Comparison of ENCODE assay signal across 9 mouse cellular contexts in the genomic region with DNA sequence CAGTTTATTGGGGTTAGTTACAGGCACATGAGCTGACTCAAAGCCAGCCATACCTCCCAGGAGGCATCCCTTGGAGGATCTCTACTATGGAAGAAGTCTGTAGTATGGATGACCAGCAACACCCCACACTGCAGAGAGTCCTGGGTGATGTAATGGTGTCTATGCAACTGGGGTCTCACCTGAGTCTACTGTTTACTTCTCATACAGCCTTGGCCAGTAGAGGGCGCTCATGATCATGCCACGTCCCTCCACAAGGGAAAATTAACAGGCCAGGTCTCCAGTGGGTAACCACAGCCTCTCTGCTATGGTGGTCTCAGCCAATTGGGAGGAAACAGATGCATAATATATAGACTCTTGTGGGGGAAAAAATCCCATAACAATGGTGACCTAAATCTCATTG.
DNase-seq lines count a peak whose midpoint lies in the region; TF ChIP-seq lines count a peak whose summit lies in the region.
"Had no signal": no experiment of that assay in that cellular context is flagged by ENCODE, and none has a peak within 500 bp of the region (broad histone marks: within the 10 kb centered on the region; RNA-seq: fewer than 3 reads in every experiment).

No protein-coding gene starts in this region.

- DNase-seq in cerebellum, adult 8-10 months, result peak; percentile 26
- DNase-seq in cerebellum, adult 11 months, result no peak
- peak; percentile 48 to 74 for DNase-seq in left cerebral cortex, adult 18-20 months (ENCODE audit: low spot score in 2 of 2)
- no peak for DNase-seq in left cerebral cortex, adult 11 months (ENCODE audit: low spot score)
- peak; percentile 58 for DNase-seq in brain, adult 2 months (ENCODE audit: low read depth, low spot score)
- DNase-seq in layer of hippocampus, adult 2 months (ENCODE audit: low spot score in 2 of 2), result peak; percentile 22 to 52
- DNase-seq in mesoderm, embryonic 11.5 days (ENCODE audit: low read depth, low spot score), result peak; percentile 30
- peak; percentile 85 for DNase-seq in thymus, postnatal 14 days

- H3K27ac ChIP-seq in layer of hippocampus, adult 2 months, result no peak overlapping the region
- H3K27ac ChIP-seq: lung, embryonic 15.5 days had no signal

- H3K4me3 ChIP-seq in layer of hippocampus, adult 2 months, result no peak overlapping the region
- H3K4me3 ChIP-seq: lung, embryonic 15.5 days had no signal

- TF ChIP-seq CTCF in layer of hippocampus, adult 2 months (conservative IDR thresholded peaks at IDR 0.05), result peak; percentile 89

Comparison
In these comparisons a context has a peak if more than half of its experiments do, and no peak if none do; other contexts are left out.
1. DNase-seq: peak in cerebellum, adult 8-10 months (single experiment), left cerebral cortex, adult 18-20 months (2 of 2), brain, adult 2 months (single experiment), layer of hippocampus, adult 2 months (2 of 2), mesoderm, embryonic 11.5 days (single experiment) and thymus, postnatal 14 days (single experiment); none in cerebellum, adult 11 months (single experiment) and left cerebral cortex, adult 11 months (single experiment).